Mouse (Mus musculus) cerebellum, adult 2 months (tissue): ENCODE measurements around the gene Grid2.

ENCODE experiments used
- CTCF ChIP-seq: fragments of 200-500 bp; IDR thresholded peaks from 2 replicates; pipeline ENCODE4 v1.5.1; 2011; ENCODE audit warnings: low read depth, mild to moderate bottlenecking, control low read depth, low read length, moderate library complexity, borderline replicate concordance; ENCODE audit not compliant: insufficient read depth
- POLR2A ChIP-seq: fragments of 200-500 bp; IDR thresholded peaks from 2 replicates; pipeline ENCODE4 v1.6.1; 2011; ENCODE audit warnings: low read length, control low read depth, borderline replicate concordance; ENCODE audit not compliant: insufficient read depth

DNA sequence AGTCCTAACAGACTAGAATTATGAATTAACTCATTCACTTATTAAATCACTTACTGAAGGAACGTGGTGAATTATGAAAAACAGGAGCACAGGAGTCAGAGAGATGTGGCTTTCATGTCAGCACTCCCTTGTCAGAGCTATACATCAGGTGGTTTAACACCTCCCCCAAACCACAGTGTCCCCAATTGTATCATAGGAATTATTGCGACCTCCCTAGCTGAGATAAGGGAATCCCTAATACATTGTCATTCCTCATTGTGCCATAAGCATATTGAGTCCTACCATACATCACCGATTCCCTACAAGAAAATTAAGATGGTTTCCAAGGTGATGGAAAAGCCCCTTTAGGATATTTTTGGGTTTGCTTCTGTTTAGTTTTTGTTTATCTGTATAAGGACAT is 1224.2 kb downstream of the Grid2 start:
- no peak for TF ChIP-seq CTCF
- TF ChIP-seq POLR2A: no peak
